Mouse (Mus musculus) small intestine, adult 2 months (tissue): ENCODE measurements around the gene Mical3.

Experiments
- CTCF ChIP-seq: fragments of 200-500 bp; IDR thresholded peaks from 2 replicates; pipeline ENCODE4 v1.5.1; 2012; ENCODE audit warnings: low read depth, mild to moderate bottlenecking, control low read depth, inconsistent platforms, low read length, moderate library complexity, mixed read lengths; ENCODE audit not compliant: insufficient replicate concordance, insufficient read length; ENCODE audit errors: extremely low read depth
- POLR2A ChIP-seq: fragments of 200-500 bp; IDR thresholded peaks from 2 replicates; pipeline ENCODE4 v1.6.1; 2012; ENCODE audit warnings: low read depth, mild to moderate bottlenecking, control low read depth, inconsistent platforms, low read length, moderate library complexity

DNA sequence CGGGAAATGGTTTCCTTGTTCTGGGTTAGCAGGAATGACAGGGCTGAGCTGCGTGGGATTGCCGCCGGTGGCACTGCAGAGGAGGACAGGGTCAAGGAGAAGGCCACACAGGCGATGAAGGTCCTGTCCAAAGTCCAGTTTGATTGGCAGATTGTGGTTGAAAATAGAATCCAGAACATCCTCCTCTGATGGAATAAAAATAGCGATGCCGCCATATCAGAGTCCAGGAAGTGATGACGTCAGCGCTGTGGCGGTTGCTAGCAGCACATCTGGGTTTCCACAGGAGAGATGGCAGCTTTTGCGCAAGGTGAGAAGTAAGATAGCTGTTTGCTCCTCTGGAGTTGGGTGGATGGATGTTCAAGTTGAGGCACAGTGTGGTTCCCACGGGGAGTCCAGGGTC, 198.2 kb downstream of the Mical3 start:
- no peak for TF ChIP-seq CTCF
- no peak for TF ChIP-seq POLR2A
